Mouse (Mus musculus) stomach, postnatal 0 days (tissue): ENCODE measurements around the gene Etfa.

Experiments
- CTCF ChIP-seq: IDR thresholded peaks from 2 replicates; pipeline ENCODE4 v1.5.1; 2016; ENCODE audit warnings: antibody characterized with exemption, low read depth, mild to moderate bottlenecking, moderate library complexity
- EP300 ChIP-seq: optimal IDR thresholded peaks from 2 replicates; pipeline ENCODE3; 2016; ENCODE audit warnings: antibody characterized with exemption

DNA sequence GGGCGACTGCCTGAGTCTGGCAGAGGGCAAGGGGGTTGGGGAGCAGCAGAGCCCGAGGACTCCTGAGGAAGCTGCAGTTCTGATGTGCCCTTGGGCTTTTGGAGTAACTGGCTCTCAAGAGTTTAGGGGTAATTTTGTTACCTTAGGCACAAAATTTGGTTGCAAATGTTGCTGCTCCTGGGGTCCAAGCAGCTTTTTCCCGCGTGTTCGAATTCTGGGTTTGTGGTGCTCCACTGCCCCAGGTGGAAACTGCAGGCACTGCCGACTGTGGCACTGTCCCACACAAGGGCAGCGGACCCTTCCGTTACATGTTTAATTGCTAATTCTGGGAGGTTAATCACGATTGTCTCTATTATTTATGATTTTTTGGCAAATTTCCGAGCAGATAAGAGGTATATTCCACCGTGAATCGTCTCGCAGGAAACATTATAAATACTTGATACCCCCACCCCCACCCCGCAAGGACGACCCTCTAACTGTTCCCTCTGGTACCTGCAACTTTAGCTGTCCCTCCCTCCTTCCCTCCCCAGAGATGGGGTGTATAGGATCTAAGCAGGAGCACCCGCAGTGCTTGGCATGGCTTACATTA is 37.4 kb upstream of the Etfa start:
- TF ChIP-seq CTCF = peak; percentile 65
- no peak for TF ChIP-seq EP300
